Mouse (Mus musculus) adipocyte (in vitro differentiated cells): ENCODE results near the gene Usp37.
"Not testable (repeated sequence)": the region's sequence is repeated elsewhere in the genome, so short reads cannot be mapped to it uniquely, and the experiment has no call there.

ENCODE experiments used
- DNase-seq: peaks from one replicate; pipeline ENCODE4 v3.0.0-alpha.2; 2016; ENCODE audit warnings: low spot score

Usp37 gene

GRCm38 (mm10) chr1:74544184-74544583 lies at the start of gene Usp37:
Gene Usp37, minus strand, starts transcription at chr1:74544284.
- no peak for DNase-seq

- DNase-seq, result peak; percentile 99
Observed at GRCm38 (mm10) chr1:74587773-74588445, 43.8 kb upstream of the Usp37 start, which contains the start of the genes Zfp142 and Bcs1l. Gene Zfp142, minus strand, starts transcription at chr1:74588246. Gene Bcs1l, plus strand, starts transcription at chr1:74588289.

- no peak for DNase-seq
Observed at GRCm38 (mm10) chr1:74587233-74587772, 43.2 kb upstream of the Usp37 start.

- DNase-seq, result peak; percentile 57
Observed at GRCm38 (mm10) chr1:74584616-74585398, 40.7 kb upstream of the Usp37 start.

- DNase-seq, result no peak
Observed at GRCm38 (mm10) chr1:74582621-74583020, 38.5 kb upstream of the Usp37 start.

GRCm38 (mm10) chr1:74569739-74570719 lies 25.9 kb upstream of the Usp37 start:
- DNase-seq, result no peak

- DNase-seq, result no peak
Observed at GRCm38 (mm10) chr1:74565834-74566233, 21.8 kb upstream of the Usp37 start.

GRCm38 (mm10) chr1:74559061-74559460 lies 15.0 kb upstream of the Usp37 start:
- no peak for DNase-seq

GRCm38 (mm10) chr1:74542451-74542961 lies 1.6 kb downstream of the Usp37 start, which contains the start of gene Plcd4:
Gene Plcd4, plus strand, starts transcription at chr1:74542888.
- peak; percentile 43 for DNase-seq

GRCm38 (mm10) chr1:74538650-74539049 lies 5.4 kb downstream of the Usp37 start:
- DNase-seq, result peak; percentile 17

- DNase-seq, result no peak
Observed at GRCm38 (mm10) chr1:74528589-74528988, 15.5 kb downstream of the Usp37 start.

GRCm38 (mm10) chr1:74524746-74525145 lies 19.3 kb downstream of the Usp37 start:
- no peak for DNase-seq

- no peak for DNase-seq
Observed at GRCm38 (mm10) chr1:74519875-74520274, 24.2 kb downstream of the Usp37 start.

- DNase-seq, result not testable (repeated sequence)
Observed at GRCm38 (mm10) chr1:74512999-74513398, 31.1 kb downstream of the Usp37 start.

- no peak for DNase-seq
Observed at GRCm38 (mm10) chr1:74511306-74511705, 32.8 kb downstream of the Usp37 start.

- DNase-seq, result no peak
Observed at GRCm38 (mm10) chr1:74507780-74508179, 36.3 kb downstream of the Usp37 start.

- DNase-seq, result peak; percentile 53
Observed at GRCm38 (mm10) chr1:74506471-74506881, 37.6 kb downstream of the Usp37 start.

- DNase-seq, result peak; percentile 100
Observed at GRCm38 (mm10) chr1:74505721-74506464, 38.2 kb downstream of the Usp37 start, which contains the start of gene Cnot9. Gene Cnot9, plus strand, starts transcription at chr1:74506058.

GRCm38 (mm10) chr1:74505393-74505720 lies 38.7 kb downstream of the Usp37 start:
- DNase-seq, result no peak

- no peak for DNase-seq
Observed at GRCm38 (mm10) chr1:74501106-74501505, 43.0 kb downstream of the Usp37 start.

GRCm38 (mm10) chr1:74485792-74486191 lies 58.3 kb downstream of the Usp37 start:
- no peak for DNase-seq
